Mouse (Mus musculus): ENCODE results near the gene Isx.

DNA sequence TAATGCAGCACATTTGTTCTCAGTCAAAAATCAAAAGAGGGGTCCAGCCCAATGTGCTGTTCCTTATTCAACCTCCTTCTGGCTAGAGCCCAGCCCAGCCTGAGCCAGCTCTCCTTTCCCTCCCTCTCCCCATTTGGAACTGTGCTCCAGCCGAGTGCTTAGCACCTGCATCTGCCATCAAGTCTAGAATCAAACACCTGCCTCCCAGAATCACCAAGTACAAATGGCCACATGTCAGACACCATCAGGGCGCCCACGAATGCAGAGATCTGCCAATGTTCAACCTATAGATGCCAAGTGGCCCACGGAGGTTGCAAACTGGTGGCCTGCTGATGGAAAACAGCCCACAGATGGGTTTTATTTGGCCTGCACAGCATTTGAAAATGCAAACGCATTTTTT is 18.1 kb downstream of the Isx start:
- TF ChIP-seq CTCF (IDR thresholded peaks at IDR 0.05; ENCODE audit: borderline replicate concordance, control insufficient read depth, extremely low read depth, insufficient read depth, low read length, poor library complexity) (no peak), POLR2A (IDR thresholded peaks at IDR 0.05; ENCODE audit: control insufficient read depth, extremely low read depth, insufficient read depth, low read length, poor library complexity) (no peak)

All from thymus, adult 2 months (tissue).